Mouse (Mus musculus): Measurements from ENCODE around the gene Thap7.

Gene Thap7

GRCm38 (mm10) chr16:17488478-17489468 lies 42.2 kb downstream of the Thap7 start:
- no peak for DNase-seq (ENCODE audit: low read depth, low spot score)

- DNase-seq (ENCODE audit: low read depth, low spot score) = no peak
Measured at GRCm38 (mm10) chr16:17486505-17486904, 44.4 kb downstream of the Thap7 start.

GRCm38 (mm10) chr16:17481465-17481864 lies 49.5 kb downstream of the Thap7 start:
- DNase-seq (ENCODE audit: low read depth, low spot score) = no peak

GRCm38 (mm10) chr16:17478331-17478943 lies 52.5 kb downstream of the Thap7 start:
- no peak for DNase-seq (ENCODE audit: low read depth, low spot score)
